Mouse (Mus musculus) thymus, adult 2 months (tissue): ENCODE data around the gene Cdh23. TPM values are rescaled to one million over a fixed set of nuclear protein-coding genes. Genes with fewer than 3 reads are reported as not detected.
A peak's percentile ranks its signal among the peaks of the same experiment; 100 is the strongest.

Source experiments
- DNase-seq: peaks from one replicate; pipeline ENCODE4 v3.0.0; 2021
- H3K27ac ChIP-seq: fragments of 200-500 bp; 2 replicates; pipeline ENCODE4 v1.5.1; 2012; ENCODE audit warnings: low read length, control low read depth; ENCODE audit not compliant: control insufficient read depth, insufficient read depth
- H3K27me3 ChIP-seq: fragments of 200-500 bp; 2 replicates; pipeline ENCODE4 v1.6.1; 2012; ENCODE audit warnings: mild to moderate bottlenecking, low read length, moderate library complexity, mixed read lengths; ENCODE audit not compliant: control insufficient read depth, insufficient read depth
- H3K36me3 ChIP-seq: fragments of 200-500 bp; 2 replicates; pipeline ENCODE4 v1.6.1; 2012; ENCODE audit warnings: mild to moderate bottlenecking, low read length, moderate library complexity; ENCODE audit not compliant: control insufficient read depth, insufficient read depth
- H3K4me1 ChIP-seq: fragments of 200-500 bp; replicated peaks from 2 replicates; pipeline ENCODE4 v1.6.1; 2012; ENCODE audit warnings: low read length; ENCODE audit not compliant: control insufficient read depth, insufficient read depth
- H3K4me3 ChIP-seq: fragments of 200-500 bp; 2 replicates; pipeline ENCODE4 v1.5.1; 2012; ENCODE audit warnings: mild to moderate bottlenecking, low read length, control low read depth, moderate library complexity; ENCODE audit not compliant: control insufficient read depth, insufficient read depth
- CTCF ChIP-seq: fragments of 200-500 bp; IDR thresholded peaks from 2 replicates; pipeline ENCODE4 v1.5.1; 2012; ENCODE audit warnings: mild to moderate bottlenecking, control low read depth, low read length, moderate library complexity, borderline replicate concordance; ENCODE audit not compliant: control insufficient read depth, poor library complexity, insufficient read depth; ENCODE audit errors: extremely low read depth
- POLR2A ChIP-seq: fragments of 200-500 bp; IDR thresholded peaks from 2 replicates; pipeline ENCODE4 v1.6.1; 2012; ENCODE audit warnings: mild to moderate bottlenecking, low read length, control low read depth, moderate library complexity; ENCODE audit not compliant: control insufficient read depth, poor library complexity, insufficient read depth; ENCODE audit errors: extremely low read depth
- WGBS: fragments of 180-500 bp; shearing (Covaris S2); methylation state at CpG from one replicate; pipeline ENCODE4 v1.1.7; 2018; 5-methylcytosine and 5-hydroxymethylcytosine counted together
- polyA plus RNA-seq: library from polyadenylated mRNA; depleted of rRNA; stranded (reverse); fragments of >200 nt; gene quantifications from 2 replicates; pipeline ENCODE4 v1.2.3, GENCODE M21; 2012

The Cdh23 gene
- polyA plus RNA-seq, 1 experiment: 3.5 TPM

DNA sequence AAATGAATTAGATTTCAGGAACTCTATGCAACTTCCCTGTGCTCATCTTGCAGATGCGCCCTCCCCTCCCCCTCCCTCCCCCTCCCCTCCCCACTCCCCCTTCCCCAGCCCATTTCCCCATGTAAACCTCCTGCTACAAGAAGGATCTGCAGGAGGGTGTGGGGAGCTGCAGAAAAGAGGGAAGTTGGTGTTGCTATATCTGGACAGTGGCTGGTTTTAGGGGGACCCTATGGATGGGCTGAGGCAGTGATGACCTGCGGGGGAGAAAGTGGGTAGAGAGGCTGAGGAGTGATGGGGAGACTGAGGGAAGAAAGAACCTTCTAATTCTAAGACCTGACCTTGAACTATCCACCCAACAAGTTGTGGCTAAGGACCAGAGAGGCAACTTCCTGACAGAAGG lies 329.1 kb downstream of the Cdh23 start:
- Histone ChIP-seq H3K4me3 (no peak overlapping the region), H3K36me3 (no peaks in the 10 kb centered on the region), H3K27ac (no peak overlapping the region), H3K4me1 (peaks cover 42% of the 10 kb centered on the region), H3K27me3 (no peaks in the 10 kb centered on the region)
- no peak for DNase-seq
- WGBS: 35% methylated on average over 2 of the region's 2 CpGs
- TF ChIP-seq POLR2A (no peak), CTCF (no peak)

DNA sequence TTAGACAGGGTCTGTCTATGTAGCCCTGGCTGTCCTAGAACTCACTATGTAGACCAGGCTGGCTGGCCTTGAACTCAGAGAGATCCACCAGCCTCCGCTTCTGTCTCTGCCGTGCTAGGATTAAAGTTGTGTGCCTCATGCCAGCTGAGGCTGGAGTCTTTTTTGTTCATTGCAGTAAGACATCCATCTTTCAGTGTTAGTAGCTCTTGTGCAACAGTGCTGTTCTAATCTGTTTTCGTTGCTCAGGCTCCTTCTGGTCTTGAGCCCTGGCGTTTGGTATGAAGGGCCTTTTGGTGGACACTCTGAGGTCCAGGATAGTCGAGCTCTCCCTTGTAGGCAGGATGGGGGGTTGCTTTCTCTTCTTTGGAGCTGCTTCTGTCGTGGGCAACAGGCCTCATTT lies 332.9 kb downstream of the Cdh23 start:
- no peak overlapping the region for H3K27ac ChIP-seq
- H3K27me3 ChIP-seq: no peaks in the 10 kb centered on the region
- peaks cover 13% of the 10 kb centered on the region; the same call in 1 of the 2 replicates for H3K36me3 ChIP-seq
- DNase-seq: no peak
- H3K4me1 ChIP-seq: peaks cover 24% of the 10 kb centered on the region
- TF ChIP-seq CTCF (no peak), POLR2A (no peak)
- H3K4me3 ChIP-seq: no peak overlapping the region
- 93% methylated on average over 6 of the region's 6 CpGs for WGBS

DNA sequence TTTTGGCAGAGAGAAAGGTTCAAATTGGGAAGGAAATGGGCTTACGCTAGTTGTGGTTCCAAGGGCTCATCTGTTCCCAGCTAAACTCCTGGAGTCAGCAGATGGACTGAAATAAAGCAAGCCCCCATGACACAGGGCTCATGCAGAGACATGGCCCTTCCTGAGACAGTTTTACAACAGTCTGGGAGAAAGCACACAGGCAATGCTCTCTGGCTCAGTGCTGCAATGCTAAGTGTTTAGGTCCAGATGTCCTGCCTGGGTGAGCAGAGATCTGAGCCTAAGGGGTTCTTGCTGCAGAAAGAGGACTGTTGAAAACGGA lies 334.0 kb downstream of the Cdh23 start:
- Histone ChIP-seq H3K4me3 (no peak overlapping the region), H3K36me3 (peaks cover 19% of the 10 kb centered on the region), H3K27ac (0 out of 2 replicates have a peak overlapping the region, but pooled peaks have one; percentile 10), H3K27me3 (no peaks in the 10 kb centered on the region), H3K4me1 (peaks cover 17% of the 10 kb centered on the region)
- WGBS: 82% methylated on average over 2 of the region's 2 CpGs
- TF ChIP-seq CTCF (no peak), POLR2A (no peak)
- no peak for DNase-seq

GRCm38 (mm10) chr10:60361615-60362309 lies 334.5 kb downstream of the Cdh23 start:
- Histone ChIP-seq H3K27ac (no peak overlapping the region), H3K4me3 (no peak overlapping the region), H3K36me3 (peaks cover 19% of the 10 kb centered on the region), H3K4me1 (peaks cover 14% of the 10 kb centered on the region), H3K27me3 (no peaks in the 10 kb centered on the region)
- DNase-seq: no peak
- TF ChIP-seq CTCF: no peak
- no peak for TF ChIP-seq POLR2A
- 64% methylated on average over 12 of the region's 12 CpGs for WGBS

- WGBS: 87% methylated on average over 4 of the region's 4 CpGs
- H3K27me3 ChIP-seq: no peaks in the 10 kb centered on the region
- H3K4me3 ChIP-seq: no peak overlapping the region
- no peak for TF ChIP-seq CTCF
- TF ChIP-seq POLR2A: no peak
- peaks cover 19% of the 10 kb centered on the region for H3K36me3 ChIP-seq
- no peak overlapping the region for H3K27ac ChIP-seq
- DNase-seq: no peak
- H3K4me1 ChIP-seq: peaks cover 13% of the 10 kb centered on the region
These were observed 337.5 kb downstream of the Cdh23 start for GRCm38 (mm10) chr10:60358776-60359175.

DNA sequence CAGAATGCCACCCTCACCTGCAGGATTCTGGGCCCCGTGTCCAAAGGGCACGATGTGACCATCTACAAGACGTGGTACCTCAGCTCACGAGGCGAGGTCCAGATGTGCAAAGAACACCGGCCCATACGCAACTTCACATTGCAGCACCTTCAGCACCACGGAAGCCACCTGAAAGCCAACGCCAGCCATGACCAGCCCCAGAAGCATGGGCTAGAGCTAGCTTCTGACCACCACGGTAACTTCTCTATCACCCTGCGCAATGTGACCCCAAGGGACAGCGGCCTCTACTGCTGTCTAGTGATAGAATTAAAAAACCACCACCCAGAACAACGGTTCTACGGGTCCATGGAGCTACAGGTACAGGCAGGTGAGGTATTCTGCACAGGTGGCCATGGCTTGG lies 338.4 kb downstream of the Cdh23 start:
- Histone ChIP-seq H3K36me3 (peaks cover 19% of the 10 kb centered on the region), H3K4me3 (no peak overlapping the region), H3K27ac (no peak overlapping the region), H3K27me3 (no peaks in the 10 kb centered on the region), H3K4me1 (peaks cover 13% of the 10 kb centered on the region)
- TF ChIP-seq POLR2A (no peak), CTCF (no peak)
- no peak for DNase-seq
- WGBS: 96% methylated on average over 14 of the region's 14 CpGs

DNA sequence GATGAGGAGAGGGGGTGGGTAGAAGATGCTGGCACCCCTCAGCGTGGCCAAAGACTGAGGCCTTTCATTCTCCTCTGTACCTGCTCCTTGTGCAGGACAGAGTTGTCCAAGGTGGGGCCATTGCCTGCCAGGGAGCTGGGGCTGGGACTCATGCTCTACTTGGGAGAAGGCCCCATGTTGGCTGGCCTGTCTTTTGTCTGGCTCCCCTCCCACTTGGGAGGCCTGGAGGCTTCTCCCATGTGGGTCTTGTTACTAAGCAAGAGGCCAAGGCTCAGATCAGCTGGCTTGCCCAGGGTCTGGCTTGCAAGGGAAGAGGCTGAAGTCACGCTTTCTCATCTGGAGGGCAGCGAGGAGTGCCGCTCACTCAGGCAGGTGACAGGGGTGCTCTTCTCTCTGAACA lies 338.8 kb downstream of the Cdh23 start:
- peaks cover 13% of the 10 kb centered on the region for H3K4me1 ChIP-seq
- TF ChIP-seq CTCF (no peak), POLR2A (no peak)
- no peak overlapping the region for H3K27ac ChIP-seq
- no peak overlapping the region for H3K4me3 ChIP-seq
- no peaks in the 10 kb centered on the region for H3K27me3 ChIP-seq
- peaks cover 19% of the 10 kb centered on the region for H3K36me3 ChIP-seq
- WGBS: 98% methylated on average over 4 of the region's 4 CpGs
- no peak for DNase-seq
